Mouse (Mus musculus) C2C12 (cell line): Measurements from ENCODE around the gene Nfasc.

Experiments
- CEBPB ChIP-seq: IDR thresholded peaks from one replicate; pipeline ENCODE4 v1.6.1; 2011; ENCODE audit warnings: low read depth, mild to moderate bottlenecking, control low read depth, moderate library complexity
- CTCF ChIP-seq: IDR thresholded peaks from one replicate; pipeline ENCODE4 v1.5.1; 2011; ENCODE audit not compliant: control insufficient read depth, insufficient read depth, insufficient read length
- MAX ChIP-seq: IDR thresholded peaks from one replicate; pipeline ENCODE4 v1.6.1; 2011; ENCODE audit warnings: mild to moderate bottlenecking, control low read depth

DNA sequence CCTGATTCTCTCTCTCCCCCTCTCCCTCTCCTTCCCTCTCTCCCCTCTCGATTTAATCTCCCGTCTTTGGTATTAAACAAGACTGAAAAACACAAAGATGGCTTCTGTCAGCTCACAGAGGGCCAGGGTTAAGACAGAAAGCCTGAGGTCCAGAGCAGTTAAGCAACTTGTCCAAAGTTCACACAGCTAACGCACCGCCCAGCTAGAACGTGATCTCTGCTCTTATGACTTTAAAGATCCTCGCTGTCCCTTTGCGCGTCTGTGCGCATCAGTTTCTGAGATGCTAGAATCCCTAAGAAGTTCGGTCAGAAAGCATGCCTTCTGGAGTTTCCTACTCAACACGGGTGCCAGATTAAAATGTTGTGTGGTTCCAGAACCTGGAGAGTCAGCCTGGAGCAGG is 221.9 kb downstream of the Nfasc start:
- TF ChIP-seq CTCF: no peak
- no peak for TF ChIP-seq MAX
- no peak for TF ChIP-seq CEBPB
